Mouse (Mus musculus) kidney, postnatal 0 days (tissue): Measurements from ENCODE around the gene Rex1bd. TPM values are rescaled to one million over a fixed set of nuclear protein-coding genes. Genes with fewer than 3 reads are reported as not detected.
A peak's percentile ranks its signal among the peaks of the same experiment; 100 is the strongest.
"Not testable (repeated sequence)": the region's sequence is repeated elsewhere in the genome, so short reads cannot be mapped to it uniquely, and the experiment has no call there.

Experiments
- ATAC-seq: fragments of 200-750 bp; cut with Nextera tagmentation; replicated peaks from 2 replicates; pipeline ENCODE4 v1.8.0; 2017; ENCODE audit warnings: low read depth, moderate number of reproducible peaks, moderate TSS enrichment, moderate library complexity; ENCODE audit not compliant: low FRiP score
- DNase-seq: peaks from one replicate; pipeline ENCODE4 v3.0.0-alpha.2; 2016; ENCODE audit warnings: low spot score
- H3K27ac ChIP-seq: fragments of 300-500 bp; sonication (generic); 2 replicates; pipeline ENCODE4 v1.5.1; 2014; ENCODE audit warnings: mild to moderate bottlenecking
- H3K27me3 ChIP-seq: fragments of 300-500 bp; sonication (generic); 2 replicates; pipeline ENCODE4 v1.6.1; 2014; ENCODE audit warnings: low read length, mixed read lengths; ENCODE audit not compliant: insufficient read depth
- H3K36me3 ChIP-seq: fragments of 300-500 bp; sonication (generic); 2 replicates; pipeline ENCODE4 v1.6.1; 2014; ENCODE audit warnings: low read length, mixed read lengths; ENCODE audit not compliant: insufficient read depth
- H3K4me1 ChIP-seq: fragments of 300-500 bp; sonication (generic); replicated peaks from 2 replicates; pipeline ENCODE4 v1.6.1; 2014; ENCODE audit warnings: antibody characterized with exemption, low read length, mixed read lengths; ENCODE audit not compliant: insufficient read depth
- H3K4me2 ChIP-seq: fragments of 300-500 bp; sonication (generic); 2 replicates; pipeline ENCODE4 v1.6.1; 2014; ENCODE audit warnings: mild to moderate bottlenecking, low read length, moderate library complexity, mixed read lengths
- H3K4me3 ChIP-seq: fragments of 300-500 bp; sonication (generic); replicated peaks from 2 replicates; pipeline ENCODE4 v1.5.1; 2014; ENCODE audit warnings: low read depth, low read length
- H3K9ac ChIP-seq: fragments of 300-500 bp; sonication (generic); 2 replicates; pipeline ENCODE4 v1.6.1; 2014; ENCODE audit warnings: low read depth, low read length
- H3K9me3 ChIP-seq: fragments of 300-500 bp; sonication (generic); replicated peaks from 2 replicates; pipeline ENCODE4 v1.6.1; 2016; ENCODE audit warnings: low read length, inconsistent platforms, mixed read lengths
- CTCF ChIP-seq: IDR thresholded peaks from 2 replicates; pipeline ENCODE4 v1.5.1; 2016; ENCODE audit warnings: antibody characterized with exemption, low read depth, mild to moderate bottlenecking, moderate library complexity
- WGBS: fragments of 180-500 bp; shearing (Covaris S2); extraction: QIAGEN DNeasy Blood & Tissue Kit; methylation state at CpG from one replicate; pipeline ENCODE4 v1.1.7; 2014; 5-methylcytosine and 5-hydroxymethylcytosine counted together
- polyA plus RNA-seq: library from polyadenylated mRNA; unstranded; fragments of >200 nt; fragmentation: Nextera tagmentation; extraction: Ambion mirVana; gene quantifications from 2 replicates; pipeline ENCODE4 v1.2.1, GENCODE M21; 2015

Gene Rex1bd
- polyA plus RNA-seq, 1 experiment from 2014 or later, result 140 TPM

- no peaks in the 10 kb centered on the region for H3K27me3 ChIP-seq
- no peak overlapping the region for H3K4me3 ChIP-seq
- WGBS, result 90% methylated on average over 2 of the region's 2 CpGs
- no peak for TF ChIP-seq CTCF
- DNase-seq, result no peak
- no peak for ATAC-seq
- H3K9ac ChIP-seq, result no peak overlapping the region
- H3K9me3 ChIP-seq, result no peaks in the 10 kb centered on the region
- H3K4me2 ChIP-seq, result no peak overlapping the region
- H3K4me1 ChIP-seq, result 0 out of 2 replicates have a peak, but pooled peaks cover 6% of the 10 kb centered on the region
- peaks cover 20% of the 10 kb centered on the region for H3K36me3 ChIP-seq
- H3K27ac ChIP-seq, result no peak overlapping the region
These were observed 5.2 kb upstream of the Rex1bd start for GRCm38 (mm10) chr8:70511770-70512169.

- H3K36me3 ChIP-seq, result peaks cover 15% of the 10 kb centered on the region
- not testable (repeated sequence) for H3K9ac ChIP-seq, H3K9me3 ChIP-seq, H3K4me1 ChIP-seq, H3K27me3 ChIP-seq, DNase-seq, ATAC-seq
- peak overlapping the region; percentile 84 for H3K4me3 ChIP-seq
- peak overlapping the region; percentile 93; the same call in 1 of the 2 replicates for H3K27ac ChIP-seq
- WGBS, result 83% methylated on average over 6 of the region's 6 CpGs
- peak overlapping the region; percentile 95 for H3K4me2 ChIP-seq
These were observed 4.6 kb upstream of the Rex1bd start for GRCm38 (mm10) chr8:70511174-70511573.

- Histone ChIP-seq H3K4me2 (peak within 1 kb of the TSS; percentile 95), H3K27ac (peak within 1 kb of the TSS; percentile 93), H3K36me3 (peaks cover 13% of the 10 kb centered on the region), H3K4me1 (peaks cover 13% of the 10 kb centered on the region), H3K4me3 (peak within 1 kb of the TSS; percentile 84), H3K9ac (peak within 1 kb of the TSS; percentile 98), H3K9me3 (no peaks in the 10 kb centered on the region), H3K27me3 (no peaks in the 10 kb centered on the region)
- no peak for TF ChIP-seq CTCF
- DNase-seq, result peak; percentile 99
- ATAC-seq, result peak; percentile 85
- 1% methylated on average over 74 of the region's 74 CpGs for WGBS
These were observed 3.8 kb upstream of the Rex1bd start, which contains the start of gene Uba52 for GRCm38 (mm10) chr8:70510228-70510915. TSS of gene Uba52 (minus strand) at chr8:70510801.

GRCm38 (mm10) chr8:70509281-70509952 lies 2.9 kb upstream of the Rex1bd start:
- TF ChIP-seq CTCF, result no peak
- Histone ChIP-seq H3K36me3 (peaks cover 13% of the 10 kb centered on the region), H3K4me1 (peaks cover 13% of the 10 kb centered on the region), H3K27me3 (no peaks in the 10 kb centered on the region), H3K4me2 (peak overlapping the region; percentile 95), H3K9me3 (no peaks in the 10 kb centered on the region), H3K4me3 (peak overlapping the region; percentile 84), H3K27ac (peak overlapping the region; percentile 93), H3K9ac (peak overlapping the region; percentile 98)
- ATAC-seq (no peak), DNase-seq (no peak)
- 10% methylated on average over 25 of the region's 25 CpGs for WGBS

- TF ChIP-seq CTCF, result no peak
- ATAC-seq (no peak), DNase-seq (no peak)
- WGBS, result 68% methylated on average over 5 of the region's 5 CpGs
- H3K27me3 ChIP-seq, result peaks cover 8% of the 10 kb centered on the region
- peaks cover 8% of the 10 kb centered on the region for H3K36me3 ChIP-seq
- H3K9me3 ChIP-seq, result no peaks in the 10 kb centered on the region
- no peak overlapping the region for H3K4me3 ChIP-seq
- H3K4me2 ChIP-seq, result no peak overlapping the region
- no peak overlapping the region for H3K27ac ChIP-seq
- H3K9ac ChIP-seq, result no peak overlapping the region
- H3K4me1 ChIP-seq, result peaks cover 17% of the 10 kb centered on the region
These were observed 458 bp upstream of the Rex1bd start for GRCm38 (mm10) chr8:70507027-70507393.

GRCm38 (mm10) chr8:70505698-70506327 lies 739 bp downstream of the Rex1bd start:
- peaks cover 21% of the 10 kb centered on the region for H3K4me1 ChIP-seq
- WGBS, result 38% methylated on average over 32 of the region's 32 CpGs
- peak; percentile 12 for ATAC-seq

More at GRCm38 (mm10) chr8:70505698-70506327, 739 bp downstream of the Rex1bd start:
- Histone ChIP-seq H3K9me3 (no peaks in the 10 kb centered on the region), H3K27ac (peak overlapping the region; percentile 89), H3K9ac (peak overlapping the region; percentile 82), H3K27me3 (peaks cover 20% of the 10 kb centered on the region), H3K4me3 (peak overlapping the region; percentile 77), H3K36me3 (peaks cover 8% of the 10 kb centered on the region), H3K4me2 (peak overlapping the region; percentile 78)
- no peak for DNase-seq
- TF ChIP-seq CTCF, result no peak
